Mouse (Mus musculus) ES-CJ7 (cell line): ENCODE measurements around the gene Madcam1.
A peak's percentile ranks its signal among the peaks of the same experiment; 100 is the strongest.

Source experiments
- DNase-seq: peaks from one replicate; pipeline ENCODE4 v3.0.0; 2011; ENCODE audit warnings: low read depth, low spot score

Madcam1 gene

DNA sequence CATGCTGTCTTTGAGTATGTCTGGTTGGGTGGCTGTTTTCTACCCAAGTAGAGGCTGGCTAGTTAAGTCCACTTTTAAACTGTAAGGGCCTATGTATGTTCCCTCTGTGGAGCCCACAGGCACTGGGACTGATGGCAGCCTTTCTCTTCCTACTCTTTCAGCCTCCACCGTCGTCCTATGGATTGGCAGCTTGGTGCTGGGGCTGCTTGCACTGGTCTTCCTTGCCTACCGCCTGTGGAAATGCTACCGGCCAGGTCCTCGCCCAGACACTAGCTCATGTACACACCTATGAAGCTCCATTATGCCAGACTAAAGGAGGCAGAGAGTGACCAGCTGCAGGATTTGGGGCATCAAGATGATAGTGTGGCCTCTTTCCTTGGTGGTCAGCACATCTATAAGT is 3.7 kb downstream of the Madcam1 start:
- DNase-seq: no peak

DNA sequence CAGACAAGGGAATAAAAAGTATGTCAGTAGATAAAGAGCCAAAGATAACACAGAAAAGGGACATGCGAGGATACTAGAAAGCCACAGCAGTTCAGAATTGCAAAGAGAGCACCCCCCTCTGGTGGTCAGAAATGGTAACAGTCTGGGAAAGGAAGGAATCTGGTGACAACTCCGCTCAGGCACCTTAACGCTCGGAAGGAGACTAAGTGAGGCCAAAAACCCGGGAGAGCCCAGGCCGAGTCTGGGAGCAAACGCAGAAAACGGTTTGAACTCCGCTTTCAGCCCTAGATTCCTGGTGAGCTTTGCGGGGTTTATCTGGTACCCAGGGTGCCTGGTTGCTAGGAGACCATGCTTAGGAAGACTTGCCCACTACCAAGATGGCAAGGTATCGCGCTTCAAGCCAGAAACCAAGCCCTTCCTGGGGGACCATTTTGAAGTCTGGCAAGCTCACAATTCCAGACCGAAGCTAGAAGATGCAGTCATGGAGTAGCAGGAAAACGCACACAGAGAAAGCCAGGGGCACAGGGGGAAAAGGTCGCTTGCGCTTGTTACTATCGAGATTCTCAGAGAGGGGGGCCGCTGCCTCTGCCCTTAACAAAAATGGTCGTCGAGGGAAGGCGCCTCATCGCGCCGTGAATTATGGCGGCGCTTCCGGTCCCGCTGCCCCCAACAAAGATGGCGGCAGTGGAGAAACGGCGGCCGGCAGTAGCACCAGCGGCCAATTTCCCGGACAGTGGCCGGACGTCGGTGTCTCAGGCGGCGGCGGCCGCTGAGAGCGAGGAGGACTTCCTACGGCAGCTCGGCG is 4.6 kb downstream of the Madcam1 start, which contains the start of gene Tpgs1:
TSS of gene Tpgs1 (plus strand) at position 599 of the 805 bp plus-strand sequence.
- DNase-seq: peak; percentile 90

- DNase-seq: peak; percentile 95
Measured at GRCm38 (mm10) chr10:79669576-79670057, 5.3 kb downstream of the Madcam1 start.

DNA sequence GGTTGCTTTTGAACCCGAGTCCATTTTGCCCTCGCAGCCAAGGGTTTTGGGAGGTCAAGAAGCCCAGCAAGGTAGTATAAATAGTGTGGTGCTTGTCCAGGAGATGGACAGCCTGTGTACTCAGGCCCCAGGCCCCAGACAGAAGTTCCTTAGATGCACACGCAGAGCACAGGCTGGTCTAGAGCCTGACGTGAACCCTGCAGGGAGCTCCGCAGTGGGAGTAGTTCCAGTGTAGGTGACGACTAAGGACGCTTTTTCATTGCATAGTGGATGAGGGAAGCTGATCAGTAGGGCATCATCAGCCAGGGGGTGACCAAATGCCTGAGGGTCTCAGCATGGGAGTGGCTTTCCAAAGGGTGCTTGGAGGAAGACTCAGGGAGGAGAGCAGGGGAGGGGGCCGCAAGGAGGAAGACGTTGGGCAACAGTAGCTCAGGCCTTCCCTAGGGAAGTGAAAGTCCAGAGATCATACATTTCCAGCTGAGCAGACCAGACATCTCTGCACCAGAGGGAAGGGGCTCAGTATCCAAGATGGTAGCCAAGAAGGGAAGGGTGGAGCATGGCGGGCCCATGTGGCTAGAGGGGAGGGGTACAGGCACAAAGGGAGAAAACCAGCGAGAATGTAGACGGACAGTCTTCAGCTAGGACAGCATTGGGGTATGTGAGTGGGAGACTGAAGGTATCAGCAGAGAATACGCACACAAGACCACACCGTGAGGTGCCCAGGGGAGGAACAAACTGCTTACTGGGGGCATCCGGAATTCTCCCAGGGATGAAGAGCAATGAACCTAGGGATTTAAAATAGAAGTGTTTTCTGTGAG is 5.9 kb downstream of the Madcam1 start:
- peak; percentile 39 for DNase-seq

GRCm38 (mm10) chr10:79671396-79672087 is 7.2 kb downstream of the Madcam1 start:
- peak; percentile 80 for DNase-seq

DNA sequence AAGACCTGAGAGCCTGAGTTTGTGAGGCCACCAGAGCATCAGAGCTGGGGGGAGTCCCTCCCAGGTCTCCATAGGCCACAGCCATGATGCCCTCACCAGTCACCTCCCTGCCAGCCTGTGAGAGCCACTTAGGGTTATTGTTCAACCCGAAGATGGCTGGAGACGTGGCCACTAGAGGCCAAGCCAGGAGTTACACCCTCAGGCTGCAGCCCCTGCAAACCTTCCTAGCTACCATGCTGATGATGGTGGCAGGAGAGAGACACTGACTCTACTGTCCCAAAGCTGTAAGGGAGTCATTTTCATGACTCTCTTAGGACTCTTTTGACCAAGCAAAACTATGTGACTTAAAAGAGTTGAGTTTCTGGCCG is 7.7 kb downstream of the Madcam1 start:
- peak; percentile 76 for DNase-seq

DNA sequence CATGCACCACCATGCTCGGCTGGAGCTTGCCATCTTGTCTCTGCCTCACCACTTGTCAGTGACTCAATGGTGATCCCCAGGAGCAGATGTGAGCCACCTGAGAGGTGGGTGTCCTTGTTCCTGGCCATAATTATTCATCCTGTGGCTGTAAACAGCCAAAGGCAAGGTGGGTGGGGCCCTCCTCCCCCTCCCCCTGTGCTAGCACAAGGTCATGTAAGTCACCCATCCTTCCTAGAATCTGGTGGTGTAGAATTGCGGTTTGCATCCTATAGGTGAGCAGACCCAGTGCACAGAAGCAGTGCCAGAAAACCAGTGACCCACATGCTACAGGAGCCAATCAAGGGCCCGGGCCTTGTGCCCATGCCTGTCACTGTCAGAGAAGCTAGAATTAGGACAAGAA is 8.7 kb downstream of the Madcam1 start:
- peak; percentile 82 for DNase-seq

GRCm38 (mm10) chr10:79675346-79676035 is 11.1 kb downstream of the Madcam1 start:
- DNase-seq: peak; percentile 69

DNA sequence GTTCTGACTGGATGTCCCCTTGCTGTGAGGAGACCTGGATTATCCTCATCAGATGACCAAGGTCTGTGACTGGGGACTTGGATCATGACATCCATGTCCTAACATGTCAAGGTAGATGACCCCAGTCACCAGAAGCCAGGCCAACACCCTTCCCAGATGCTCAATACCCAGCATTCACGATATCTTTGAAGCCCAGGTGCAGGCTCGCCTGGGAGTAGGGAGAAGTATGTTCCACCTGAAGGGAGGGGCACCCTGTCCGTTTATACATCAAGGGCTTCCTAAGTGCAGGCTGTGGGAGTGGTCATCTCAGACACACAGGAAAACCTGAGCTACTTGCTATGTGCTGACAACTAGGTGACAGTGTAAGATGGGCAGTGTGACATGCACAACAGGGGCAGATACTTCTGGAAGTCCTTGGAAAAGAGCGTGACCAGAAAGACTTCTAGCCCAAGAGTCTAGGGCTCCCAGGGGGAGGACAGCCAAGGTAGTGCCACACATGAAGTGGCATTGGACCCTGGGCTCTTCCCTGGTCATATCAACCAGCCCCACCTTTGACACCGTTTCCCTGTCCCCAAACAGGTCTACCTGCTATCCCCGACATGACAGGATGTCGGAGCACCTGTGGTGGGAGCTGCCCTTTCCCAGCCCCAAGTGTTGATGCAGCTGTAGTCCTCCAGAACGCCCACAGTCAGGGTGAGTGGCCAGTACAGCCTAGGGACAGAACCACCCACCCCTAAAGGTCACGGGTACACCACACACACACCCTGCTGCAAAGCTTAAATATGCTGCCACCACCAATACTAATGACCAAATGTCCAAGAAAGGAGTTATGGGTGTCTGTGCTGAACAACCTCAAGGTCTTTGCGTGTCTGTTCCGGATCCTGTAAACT is 16.5 kb downstream of the Madcam1 start:
- no peak for DNase-seq

- DNase-seq: peak; percentile 99
Measured at GRCm38 (mm10) chr10:79681591-79682245, 17.4 kb downstream of the Madcam1 start, which contains the start of gene Cdc34. Gene Cdc34 (plus strand): TSS chr10:79682195.

- DNase-seq: no peak
Measured at GRCm38 (mm10) chr10:79682551-79682915, 18.2 kb downstream of the Madcam1 start.

- peak; percentile 89 for DNase-seq
Measured at GRCm38 (mm10) chr10:79682916-79683582, 18.7 kb downstream of the Madcam1 start.

DNA sequence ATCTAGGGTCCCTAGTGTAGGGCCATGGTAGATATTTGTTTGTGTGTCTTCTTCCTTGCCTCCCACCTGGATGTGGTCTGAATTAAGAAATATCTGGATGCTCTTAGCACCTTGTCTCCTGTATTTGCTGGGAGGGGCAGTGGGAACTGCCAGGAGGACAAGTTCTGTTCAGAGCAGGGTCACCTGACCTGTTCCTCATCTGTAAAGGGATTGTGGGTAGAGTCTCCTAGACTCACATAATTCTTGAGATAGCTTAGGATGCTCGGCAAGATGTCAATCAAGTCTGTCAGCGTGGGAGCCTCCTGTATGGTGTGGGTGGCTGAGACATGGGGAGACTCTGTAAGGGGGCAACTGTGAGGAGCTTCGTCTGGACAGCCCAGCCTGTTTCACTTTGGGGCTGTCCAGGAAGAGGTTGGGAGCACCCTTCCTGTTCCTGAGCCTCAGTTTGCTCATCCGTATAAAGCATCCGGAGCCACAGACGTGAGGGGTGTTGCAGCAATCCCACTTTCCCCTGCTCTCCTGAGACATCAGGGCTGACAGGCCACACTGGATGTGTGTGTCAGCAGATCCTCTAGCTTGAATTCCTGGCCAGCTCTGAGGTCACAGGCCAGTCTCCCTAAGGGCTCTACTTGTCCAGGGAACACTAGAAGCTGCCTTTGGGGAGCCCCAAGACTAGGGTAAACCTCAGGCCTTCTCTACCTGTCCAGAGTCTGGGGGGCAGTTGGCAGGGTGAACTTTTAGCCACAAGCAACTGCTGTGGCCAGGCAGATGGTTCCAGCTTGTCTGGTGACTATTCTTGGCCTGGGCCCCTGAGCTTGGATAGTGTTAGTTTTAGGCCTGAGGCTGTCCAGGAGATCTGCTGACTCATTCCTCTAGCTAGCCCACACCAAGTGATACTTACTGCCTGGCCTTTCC is 19.6 kb downstream of the Madcam1 start:
- DNase-seq: no peak

- no peak for DNase-seq
Measured at GRCm38 (mm10) chr10:79684770-79685600, 20.6 kb downstream of the Madcam1 start.

- no peak for DNase-seq
Measured at GRCm38 (mm10) chr10:79686219-79686618, 21.9 kb downstream of the Madcam1 start.

DNA sequence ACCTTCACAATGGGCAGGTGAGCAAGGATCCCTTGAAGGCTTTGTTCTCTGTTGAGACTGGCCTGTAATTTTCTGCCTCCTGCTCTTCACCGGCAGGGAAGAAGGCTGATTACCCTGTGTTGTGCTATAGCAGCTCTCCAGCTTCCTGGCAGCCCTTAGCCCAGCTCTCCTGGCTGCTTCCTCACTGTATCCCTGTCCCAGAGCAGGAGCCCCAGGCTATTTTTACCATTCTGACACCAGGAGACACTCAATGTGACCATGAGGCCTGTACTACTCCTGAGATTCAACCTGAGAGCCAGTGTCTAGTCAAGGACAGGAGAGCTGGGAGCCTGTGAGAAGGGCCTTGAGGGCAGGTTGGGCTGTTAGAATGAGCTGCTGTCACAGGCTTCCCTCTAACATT is 22.3 kb downstream of the Madcam1 start:
- DNase-seq: no peak

DNA sequence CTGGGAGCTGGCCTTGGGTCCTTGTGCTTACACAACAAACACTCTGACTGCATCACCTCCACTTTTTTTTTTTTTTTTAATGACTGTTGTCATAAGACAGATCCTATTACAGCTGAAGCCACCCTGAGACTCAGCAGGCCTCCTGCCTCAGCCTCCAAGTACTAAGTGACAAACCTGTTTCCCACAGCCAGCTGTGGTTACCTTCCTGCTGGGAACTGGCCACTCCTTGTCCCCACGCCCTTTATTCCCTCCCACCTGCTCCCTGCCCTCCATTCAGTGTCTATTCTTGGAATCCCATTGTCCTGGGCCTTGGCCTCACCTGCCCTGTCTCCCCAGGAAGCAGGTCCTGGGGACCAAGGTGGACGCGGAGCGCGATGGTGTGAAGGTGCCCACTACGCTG is 23.2 kb downstream of the Madcam1 start:
- no peak for DNase-seq
